Mouse (Mus musculus): ENCODE data around the gene Zfp97.
"Not testable (repeated sequence)": the region's sequence is repeated elsewhere in the genome, so short reads cannot be mapped to it uniquely, and the experiment has no call there.

Zfp97 gene

DNA sequence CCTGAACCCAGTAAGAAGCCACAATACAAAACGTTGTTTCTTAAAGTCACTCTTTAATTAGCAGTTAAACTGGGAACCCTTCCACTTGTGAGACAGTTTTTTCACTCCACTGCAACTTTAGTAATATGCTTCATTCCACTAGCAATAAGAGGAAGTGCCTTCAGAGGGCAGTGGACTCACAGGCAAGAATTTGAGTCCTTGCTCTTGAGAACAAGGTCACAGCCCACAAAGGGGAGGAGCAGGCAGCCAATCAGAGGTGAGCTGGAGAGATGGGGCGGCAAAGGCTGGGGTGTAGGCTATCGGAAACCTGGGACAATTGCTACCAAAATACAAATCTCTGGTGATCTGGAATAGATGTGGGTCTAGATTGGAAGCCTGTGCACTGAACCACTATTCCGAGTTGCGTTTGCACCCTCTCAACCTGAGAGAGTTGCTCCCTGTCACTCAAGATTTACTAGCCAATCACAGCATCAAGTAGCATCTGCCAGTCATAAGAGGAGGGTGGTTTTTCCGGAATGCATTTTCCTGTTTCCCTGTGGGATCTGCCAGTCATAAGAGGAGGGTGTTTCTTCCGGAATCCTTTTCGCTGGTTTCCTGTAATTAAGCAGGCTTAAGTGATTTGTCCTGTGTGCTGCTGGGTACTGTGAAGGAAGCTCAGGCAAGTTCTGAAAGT is at the start of gene Zfp97:
Gene Zfp97 (plus strand): TSS at position 586 of the 673 bp plus-strand sequence.
- CTCF ChIA-PET: not testable (repeated sequence)

DNA sequence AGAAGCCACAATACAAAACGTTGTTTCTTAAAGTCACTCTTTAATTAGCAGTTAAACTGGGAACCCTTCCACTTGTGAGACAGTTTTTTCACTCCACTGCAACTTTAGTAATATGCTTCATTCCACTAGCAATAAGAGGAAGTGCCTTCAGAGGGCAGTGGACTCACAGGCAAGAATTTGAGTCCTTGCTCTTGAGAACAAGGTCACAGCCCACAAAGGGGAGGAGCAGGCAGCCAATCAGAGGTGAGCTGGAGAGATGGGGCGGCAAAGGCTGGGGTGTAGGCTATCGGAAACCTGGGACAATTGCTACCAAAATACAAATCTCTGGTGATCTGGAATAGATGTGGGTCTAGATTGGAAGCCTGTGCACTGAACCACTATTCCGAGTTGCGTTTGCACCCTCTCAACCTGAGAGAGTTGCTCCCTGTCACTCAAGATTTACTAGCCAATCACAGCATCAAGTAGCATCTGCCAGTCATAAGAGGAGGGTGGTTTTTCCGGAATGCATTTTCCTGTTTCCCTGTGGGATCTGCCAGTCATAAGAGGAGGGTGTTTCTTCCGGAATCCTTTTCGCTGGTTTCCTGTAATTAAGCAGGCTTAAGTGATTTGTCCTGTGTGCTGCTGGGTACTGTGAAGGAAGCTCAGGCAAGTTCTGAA is 57.7 kb downstream of the Zfp97 start:
- CTCF ChIA-PET: not testable (repeated sequence)

DNA sequence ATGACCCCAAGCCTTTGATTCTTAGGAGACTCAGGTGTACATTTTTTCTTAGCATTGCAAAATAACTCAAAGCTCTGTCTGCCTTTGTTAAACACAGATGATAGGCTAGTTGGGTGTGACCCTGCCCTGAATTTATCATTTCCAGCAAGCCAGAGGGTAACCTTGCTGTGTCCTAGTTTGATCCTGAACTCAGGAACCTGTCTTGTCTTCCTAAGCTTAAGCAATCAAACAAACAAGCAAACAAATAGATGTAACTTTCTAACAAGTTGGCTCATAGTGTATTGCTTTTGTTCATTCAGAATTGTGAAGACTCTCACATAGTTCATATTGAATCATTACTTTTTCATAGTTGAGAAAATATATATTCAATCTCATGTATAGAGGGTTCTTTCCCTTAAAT is 73.5 kb downstream of the Zfp97 start:
- CTCF ChIA-PET: not testable (repeated sequence)

DNA sequence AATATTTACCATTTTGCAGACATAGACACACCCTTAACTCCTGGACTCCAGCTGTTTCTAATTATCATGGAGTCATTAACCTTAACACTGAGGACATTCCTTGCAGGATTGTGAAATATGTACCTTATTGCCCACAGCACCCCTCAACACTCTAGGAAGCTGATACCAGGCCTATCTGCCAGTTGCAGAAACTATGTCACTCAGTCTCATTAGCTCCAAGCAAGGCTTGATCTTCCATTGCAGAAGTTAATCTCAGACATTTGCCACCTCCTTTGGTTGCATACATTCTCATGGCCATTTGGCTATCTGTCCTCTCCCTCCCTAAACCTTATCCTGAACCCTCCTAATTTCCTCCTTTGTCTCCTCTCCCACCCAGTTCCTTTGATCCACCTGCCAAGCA is 74.0 kb downstream of the Zfp97 start:
- CTCF ChIA-PET: no interaction called here

DNA sequence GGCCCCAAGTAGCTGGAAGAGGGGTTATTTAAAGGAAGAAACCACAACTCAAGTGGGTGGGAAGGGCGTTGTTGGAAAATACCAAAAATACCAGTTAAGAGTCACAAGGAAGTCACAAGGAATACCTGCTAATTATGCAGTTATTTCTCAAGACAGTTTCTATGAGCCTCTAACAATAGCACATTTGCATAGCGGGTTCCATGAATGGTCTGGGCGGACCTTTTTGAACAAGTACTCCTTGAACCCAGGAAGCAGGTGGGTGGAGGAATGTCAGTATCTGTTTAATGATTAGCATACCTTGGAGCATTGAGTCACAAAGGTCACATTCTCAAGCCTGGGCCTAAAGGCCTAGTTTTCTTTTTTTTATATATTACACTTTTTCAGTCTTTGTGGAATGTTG is 74.9 kb downstream of the Zfp97 start:
- CTCF ChIA-PET: not testable (repeated sequence)

All from spleen, embryonic (tissue).